Mouse (Mus musculus): Measurements from ENCODE around the gene Fgl2. TPM values are rescaled to one million over a fixed set of nuclear protein-coding genes. Genes with fewer than 3 reads are reported as not detected.
"Not testable (repeated sequence)": the region's sequence is repeated elsewhere in the genome, so short reads cannot be mapped to it uniquely, and the experiment has no call there.

Gene Fgl2
- total RNA-seq (2021), result 10 to 100 TPM in 1 of 2 experiments, 1 to 10 TPM in 1; 9.1 to 11.0 TPM
- long read RNA-seq, experiment 1, transcript Fgl2-201 (2 exons, 3,788 nt), result major isoform, 13 of 15 reads
- long read RNA-seq, experiment 1, partial matches to known transcripts, result 2 of 15 reads
- long read RNA-seq, experiment 1, other reads (novel, unspliced or antisense), result 0 of 15 reads
- long read RNA-seq, experiment 2, transcript Fgl2-201 (2 exons, 3,788 nt), result major isoform, 32 of 32 reads
- long read RNA-seq, experiment 2, partial matches to known transcripts, result 0 of 32 reads
- long read RNA-seq, experiment 2, other reads (novel, unspliced or antisense), result 0 of 32 reads

- peak; percentile 44 to 46 for DNase-seq (ENCODE audit: low spot score in 2 of 2)
These were observed at the start of gene Fgl2 for GRCm38 (mm10) chr5:21372493-21373179. TSS of gene Fgl2 (plus strand) at chr5:21372642.

GRCm38 (mm10) chr5:21326494-21326893, 45.9 kb upstream of the Fgl2 start:
- DNase-seq (ENCODE audit: low spot score in 2 of 2), result peak; percentile 67 to 72

GRCm38 (mm10) chr5:21328560-21328959, 43.9 kb upstream of the Fgl2 start:
- no peak for DNase-seq (ENCODE audit: low spot score in 2 of 2)

DNA sequence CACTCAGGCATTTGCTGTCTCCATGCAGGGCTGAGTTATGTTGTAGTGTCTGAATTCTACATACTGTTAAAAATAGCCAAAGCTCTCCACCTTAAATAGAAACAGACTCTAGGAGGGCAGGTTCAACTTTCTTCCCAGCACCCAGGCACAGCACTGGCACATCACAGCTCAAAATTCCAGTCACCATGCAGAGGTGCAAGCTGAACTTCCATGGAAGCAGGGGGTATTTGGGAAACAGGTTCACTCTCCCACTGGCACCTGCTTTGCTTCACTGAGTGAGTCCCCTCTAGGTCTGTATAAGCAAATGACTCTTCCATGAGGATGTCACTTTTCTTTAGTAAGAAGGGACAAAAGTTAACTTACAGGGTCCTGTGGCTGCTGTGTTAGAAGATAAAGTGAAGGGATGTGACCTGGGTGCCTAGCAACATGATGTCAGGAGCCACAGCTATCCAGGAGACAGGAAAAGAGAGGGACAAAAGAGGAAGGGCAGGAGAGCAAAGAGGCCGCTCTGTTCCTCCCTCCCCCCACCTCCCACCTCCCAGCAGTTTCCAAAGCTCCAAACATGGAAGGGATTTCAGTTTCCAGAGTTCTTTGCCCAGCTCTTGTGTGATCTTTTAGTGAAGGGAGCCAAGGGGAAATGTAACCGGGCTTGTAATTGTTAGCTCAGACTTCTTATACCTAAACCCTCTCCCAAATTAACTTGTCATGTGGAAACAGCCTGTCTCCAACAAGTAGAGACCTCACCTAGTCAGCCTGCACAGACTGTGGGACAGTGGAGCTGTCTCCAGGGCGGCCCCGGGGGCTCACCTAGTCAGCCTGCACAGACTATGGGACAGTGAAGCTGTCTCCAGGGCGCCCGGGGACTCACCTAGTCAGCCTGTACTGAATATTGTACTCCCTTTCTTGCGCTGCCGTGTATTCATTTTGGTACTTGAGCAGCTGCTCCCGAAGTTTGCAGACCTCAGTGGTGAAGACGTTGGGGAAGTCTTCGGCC, 42.5 kb upstream of the Fgl2 start:
- no peak for DNase-seq (ENCODE audit: low spot score in 2 of 2)

GRCm38 (mm10) chr5:21331656-21332055, 40.8 kb upstream of the Fgl2 start:
- DNase-seq (ENCODE audit: low spot score in 2 of 2), result no peak

- DNase-seq (ENCODE audit: low spot score in 2 of 2), result no peak
These were observed 40.3 kb upstream of the Fgl2 start for GRCm38 (mm10) chr5:21332119-21332518.

- DNase-seq (ENCODE audit: low spot score in 2 of 2), result not testable (repeated sequence)
These were observed 30.2 kb upstream of the Fgl2 start for GRCm38 (mm10) chr5:21342265-21342664.

DNA sequence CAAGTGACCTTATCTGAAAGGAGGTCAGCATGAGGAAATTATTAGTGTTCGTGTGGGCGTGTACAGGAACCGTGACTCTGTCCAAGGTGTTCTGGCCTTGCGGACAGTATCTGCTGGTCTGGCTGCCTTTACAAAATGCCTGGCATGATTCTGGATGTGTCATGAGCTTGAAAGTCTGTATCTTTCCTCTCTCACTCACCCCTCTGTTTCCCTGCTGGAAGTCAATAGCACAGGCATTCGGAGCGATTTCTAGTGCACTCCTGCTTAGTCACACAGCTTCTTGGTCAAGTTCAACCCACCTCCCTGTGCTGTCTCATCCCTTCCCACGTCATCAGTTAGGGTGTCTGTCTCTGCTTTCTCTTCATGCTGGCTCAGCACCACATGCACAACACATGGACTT, 24.1 kb upstream of the Fgl2 start:
- DNase-seq (ENCODE audit: low spot score in 2 of 2), result no peak

GRCm38 (mm10) chr5:21351678-21352077, 20.8 kb upstream of the Fgl2 start:
- DNase-seq (ENCODE audit: low spot score in 2 of 2), result no peak

DNA sequence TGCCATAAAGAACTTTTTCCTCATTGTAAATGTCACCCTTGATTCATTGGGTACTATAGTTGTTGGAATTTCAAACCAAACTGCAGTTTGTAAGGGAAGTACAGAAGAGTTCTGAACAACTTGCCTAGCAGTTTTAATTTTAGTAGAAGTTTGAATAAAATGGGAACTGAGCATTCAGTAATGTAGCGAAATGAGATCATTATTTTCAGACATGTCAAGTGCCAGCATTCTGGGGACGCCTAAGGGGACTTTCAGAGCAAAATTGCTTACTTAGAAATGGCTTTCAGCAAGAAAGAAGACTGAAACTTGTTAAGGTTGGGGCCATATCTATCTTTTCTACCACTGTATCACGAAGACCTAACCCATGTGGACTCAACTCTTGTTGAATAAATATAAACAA, 13.8 kb upstream of the Fgl2 start:
- no peak for DNase-seq (ENCODE audit: low spot score in 2 of 2)

- no peak for DNase-seq (ENCODE audit: low spot score in 2 of 2)
These were observed 9.1 kb upstream of the Fgl2 start for GRCm38 (mm10) chr5:21363343-21363742.

DNA sequence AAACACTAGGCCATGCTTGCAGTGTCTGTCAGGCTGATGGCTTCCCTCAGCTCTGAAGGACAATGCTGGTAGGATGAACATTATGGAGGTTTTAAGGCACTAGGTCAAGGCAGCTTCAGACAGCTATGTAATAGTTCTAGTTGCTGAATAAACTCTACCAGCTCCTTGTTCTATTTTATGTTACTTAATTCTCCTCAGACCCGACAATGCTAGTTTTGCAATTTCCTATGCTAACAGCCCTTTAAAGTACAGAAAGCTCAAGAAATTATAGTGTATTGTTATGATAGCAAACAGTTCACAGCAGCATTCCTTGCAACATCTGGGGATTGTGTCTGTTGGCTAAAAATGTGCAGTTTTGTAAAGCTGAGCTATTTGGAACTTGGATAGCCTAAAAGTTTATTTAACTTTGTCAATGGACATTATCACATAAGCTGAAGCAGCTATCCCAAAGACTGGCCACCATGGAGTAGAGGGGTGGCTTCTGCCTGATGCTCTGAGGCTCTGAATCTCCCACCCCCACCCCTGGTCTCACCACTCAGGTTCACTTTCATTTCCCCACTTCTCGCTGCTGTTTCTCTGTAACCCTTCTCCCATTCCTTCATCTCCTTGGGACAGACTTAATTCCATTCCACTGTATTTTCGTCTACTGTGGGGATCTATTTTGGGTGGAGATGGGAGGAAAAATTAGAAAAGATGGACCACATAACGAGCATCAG, 5.9 kb upstream of the Fgl2 start:
- DNase-seq (ENCODE audit: low spot score in 2 of 2), result no peak

GRCm38 (mm10) chr5:21367514-21367913, 4.9 kb upstream of the Fgl2 start:
- DNase-seq (ENCODE audit: low spot score in 2 of 2), result no peak

GRCm38 (mm10) chr5:21370218-21370947, 2.1 kb upstream of the Fgl2 start:
- DNase-seq (ENCODE audit: low spot score in 2 of 2), result no peak

DNA sequence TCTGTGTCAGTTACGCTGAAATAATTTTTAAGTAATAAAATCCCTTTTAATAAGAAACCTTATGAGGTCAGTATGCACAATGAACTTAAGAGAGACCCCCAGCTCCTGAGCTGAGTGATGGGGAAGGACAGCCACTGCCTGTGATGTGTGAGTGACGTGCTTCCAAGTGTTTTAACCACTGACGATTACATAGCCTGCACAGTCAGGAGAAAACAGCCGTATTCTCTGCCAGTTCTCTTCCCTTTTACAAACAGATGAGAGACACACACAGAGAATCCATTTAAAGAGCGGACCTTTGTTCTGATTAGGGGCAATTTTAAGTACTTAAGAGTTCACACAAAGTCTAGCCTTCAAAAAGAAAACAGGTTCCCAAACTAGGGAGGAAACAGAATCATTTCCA, 522 bp upstream of the Fgl2 start:
- no peak for DNase-seq (ENCODE audit: low spot score in 2 of 2)

GRCm38 (mm10) chr5:21373180-21373518, 707 bp downstream of the Fgl2 start:
- no peak for DNase-seq (ENCODE audit: low spot score in 2 of 2)

DNA sequence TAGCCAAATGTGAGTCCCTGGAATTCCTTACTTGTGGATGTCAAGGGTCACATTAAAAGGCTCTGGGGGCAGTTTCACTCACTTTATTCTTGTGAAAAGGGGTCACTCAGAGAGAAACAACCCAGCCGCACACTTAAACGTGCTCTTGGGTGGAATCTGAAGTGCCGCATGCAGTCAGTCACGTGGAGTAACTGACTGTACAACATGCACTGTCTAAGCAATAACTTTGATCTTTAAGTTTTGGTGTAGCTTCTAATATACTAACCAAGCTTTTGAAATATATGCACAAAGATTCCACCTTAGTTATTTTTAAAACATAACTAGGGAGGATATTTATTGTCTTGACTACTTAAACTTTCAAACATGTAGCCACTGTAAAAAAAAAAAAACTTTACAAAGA, 4.5 kb downstream of the Fgl2 start:
- no peak for DNase-seq (ENCODE audit: low spot score in 2 of 2)

DNA sequence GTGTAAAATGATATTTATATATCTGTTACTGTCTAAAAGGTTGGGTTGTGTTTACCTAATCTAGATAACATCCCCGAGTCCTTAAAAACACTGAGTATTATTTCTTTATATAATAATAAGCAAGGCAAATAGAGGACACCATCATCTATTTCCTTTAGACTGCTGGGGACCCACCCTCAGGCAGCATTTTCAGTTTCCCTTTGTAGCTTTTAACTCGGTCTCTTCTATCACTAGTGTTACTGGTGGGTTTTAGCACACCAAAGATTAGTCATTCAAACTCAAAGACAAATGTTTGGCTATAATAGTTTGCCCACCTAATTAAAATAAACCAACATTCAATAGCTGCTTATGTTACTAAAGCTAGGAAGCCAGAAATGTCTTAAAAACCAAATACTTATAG, 6.0 kb downstream of the Fgl2 start:
- DNase-seq (ENCODE audit: low spot score in 2 of 2), result no peak

DNA sequence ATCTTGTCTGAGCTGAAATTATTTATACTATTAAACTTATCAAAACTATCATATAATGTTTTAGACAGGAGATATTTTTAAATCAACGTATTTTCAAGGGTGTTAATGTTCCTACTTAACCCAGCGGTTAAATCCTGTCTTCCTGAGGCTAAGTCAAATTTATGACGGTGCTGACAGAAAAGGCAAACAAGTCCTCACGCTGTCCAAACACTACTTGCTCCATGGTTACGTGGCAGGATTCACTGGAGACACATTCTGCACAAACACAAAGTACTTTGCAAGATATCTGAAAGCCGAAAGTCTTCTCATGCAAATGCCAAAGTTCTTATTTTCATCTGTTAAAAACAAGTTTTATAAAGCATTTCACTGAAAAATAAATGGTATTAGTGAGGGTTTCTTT, 9.5 kb downstream of the Fgl2 start:
- DNase-seq (ENCODE audit: low spot score in 2 of 2), result no peak

DNA sequence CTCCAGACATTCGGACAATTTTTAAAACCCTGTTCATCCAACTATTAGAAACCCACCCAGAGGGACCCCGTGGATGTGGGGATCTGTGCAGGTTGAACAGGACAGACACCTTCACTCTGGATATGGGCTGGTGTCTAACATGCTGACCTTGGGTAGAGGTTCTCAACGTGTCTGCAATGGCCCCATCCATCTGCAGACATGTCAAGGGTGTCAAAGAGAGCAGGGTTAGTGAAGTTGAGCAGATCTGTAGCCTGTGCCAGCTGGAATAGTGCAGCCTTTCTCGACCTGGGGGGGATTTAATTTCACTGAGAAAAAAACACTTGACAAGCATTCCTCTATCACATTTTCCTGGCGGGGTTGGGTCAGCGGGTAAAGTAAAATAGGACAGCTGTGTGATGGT, 10.2 kb downstream of the Fgl2 start:
- no peak for DNase-seq (ENCODE audit: low spot score in 2 of 2)
